Mouse (Mus musculus) midbrain, embryonic 10.5 days (tissue): ENCODE measurements around the gene Proser3. TPM values are rescaled to one million over a fixed set of nuclear protein-coding genes. Genes with fewer than 3 reads are reported as not detected.
A peak's percentile ranks its signal among the peaks of the same experiment; 100 is the strongest.

Experiments
- DNase-seq: peaks from one replicate; pipeline ENCODE4 v3.0.0-alpha.2; 2017; ENCODE audit warnings: low spot score
- H3K27ac ChIP-seq: fragments of 300-500 bp; sonication (generic); replicated peaks from 2 replicates; pipeline ENCODE4 v1.5.1; 2016; ENCODE audit warnings: mild to moderate bottlenecking
- H3K27me3 ChIP-seq: fragments of 300-500 bp; sonication (generic); 2 replicates; pipeline ENCODE4 v1.6.1; 2016; ENCODE audit warnings: low read depth, mild to moderate bottlenecking; ENCODE audit not compliant: poor library complexity, severe bottlenecking
- H3K36me3 ChIP-seq: fragments of 300-500 bp; sonication (generic); 2 replicates; pipeline ENCODE4 v1.6.1; 2016; ENCODE audit warnings: mild to moderate bottlenecking, moderate library complexity
- H3K4me1 ChIP-seq: fragments of 300-500 bp; sonication (generic); 2 replicates; pipeline ENCODE4 v1.6.1; 2016
- H3K4me3 ChIP-seq: fragments of 300-500 bp; sonication (generic); 2 replicates; pipeline ENCODE4 v1.5.1; 2016; ENCODE audit warnings: mild to moderate bottlenecking, moderate library complexity
- H3K9me3 ChIP-seq: fragments of 300-500 bp; sonication (generic); replicated peaks from 2 replicates; pipeline ENCODE4 v1.6.1; 2016; ENCODE audit warnings: mild to moderate bottlenecking
- WGBS: fragments of 180-500 bp; shearing (Covaris S2); methylation state at CpG from one replicate; pipeline ENCODE4 v1.1.7; 2016; 5-methylcytosine and 5-hydroxymethylcytosine counted together
- polyA plus RNA-seq: library from polyadenylated mRNA; unstranded; fragments of >200 nt; fragmentation: Nextera tagmentation; extraction: Ambion mirVana; gene quantifications from 2 replicates; pipeline ENCODE4 v1.2.1, GENCODE M21; 2016

Proser3 gene
- polyA plus RNA-seq, 1 experiment from 2014 or later: 13.4 TPM

- Histone ChIP-seq H3K36me3 (peaks cover 22% of the 10 kb centered on the region), H3K4me3 (peak overlapping the region; percentile 99), H3K4me1 (peaks cover 32% of the 10 kb centered on the region), H3K27ac (peak overlapping the region; percentile 99), H3K9me3 (no peaks in the 10 kb centered on the region), H3K27me3 (no peaks in the 10 kb centered on the region)
- WGBS: 32% methylated on average over 40 of the region's 40 CpGs
- peak; percentile 89 for DNase-seq
Observed at GRCm38 (mm10) chr7:30589435-30590301, 37.6 kb upstream of the Proser3 start.

- peak; percentile 98 for DNase-seq
- H3K27me3 ChIP-seq: no peaks in the 10 kb centered on the region
- under 1% methylated on average over 63 of the region's 68 CpGs for WGBS
- no peaks in the 10 kb centered on the region for H3K9me3 ChIP-seq
- peak within 1 kb of the TSS; percentile 99 for H3K4me3 ChIP-seq
- H3K27ac ChIP-seq: peak within 1 kb of the TSS; percentile 99
- H3K36me3 ChIP-seq: peaks cover 30% of the 10 kb centered on the region
- peaks cover 32% of the 10 kb centered on the region for H3K4me1 ChIP-seq
Observed at GRCm38 (mm10) chr7:30588676-30589434, 36.8 kb upstream of the Proser3 start, which contains the start of gene Kmt2b. Gene Kmt2b, minus strand, starts transcription at chr7:30588726.

- Histone ChIP-seq H3K36me3 (peaks cover 38% of the 10 kb centered on the region), H3K4me1 (peaks cover 32% of the 10 kb centered on the region), H3K27me3 (no peaks in the 10 kb centered on the region), H3K4me3 (peak overlapping the region; percentile 99), H3K9me3 (no peaks in the 10 kb centered on the region), H3K27ac (peak overlapping the region; percentile 99)
- no peak for DNase-seq
- WGBS: under 1% methylated on average over 67 of the region's 67 CpGs
Observed at GRCm38 (mm10) chr7:30587842-30588667, 36.0 kb upstream of the Proser3 start.

DNA sequence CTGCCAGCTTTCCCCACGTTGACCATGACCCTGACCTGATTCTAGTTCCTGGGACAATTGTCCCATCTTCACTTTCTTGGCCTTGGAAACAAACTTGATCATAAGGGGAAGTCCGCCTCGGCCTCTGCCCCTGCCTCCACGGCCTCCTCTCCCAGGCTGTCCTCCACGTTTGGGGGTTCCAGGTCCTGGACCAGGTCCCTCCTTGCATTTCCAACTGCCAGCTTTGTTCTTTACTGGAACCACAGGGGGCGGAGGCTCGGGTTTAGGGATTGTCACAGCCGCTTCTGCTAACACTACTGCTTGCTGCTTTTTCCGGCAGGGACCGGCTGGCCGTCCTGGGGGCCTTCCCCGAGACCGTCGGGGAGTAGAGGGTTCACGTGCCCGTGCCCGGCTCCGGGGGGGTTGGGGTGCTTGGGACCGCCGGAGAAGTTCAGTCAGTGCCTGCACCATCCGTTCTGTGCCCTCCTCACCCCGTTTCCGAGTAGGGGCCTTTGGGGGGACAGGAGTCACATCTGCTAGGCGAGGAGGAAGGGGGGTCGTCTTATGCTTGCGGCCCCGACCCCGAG lies 34.4 kb upstream of the Proser3 start:
- Histone ChIP-seq H3K27me3 (no peaks in the 10 kb centered on the region), H3K4me3 (peak overlapping the region; percentile 99), H3K36me3 (peaks cover 54% of the 10 kb centered on the region), H3K4me1 (peaks cover 27% of the 10 kb centered on the region), H3K9me3 (no peaks in the 10 kb centered on the region), H3K27ac (peak overlapping the region; percentile 99; the same call in 1 of the 2 replicates)
- DNase-seq: no peak
- 92% methylated on average over 28 of the region's 28 CpGs for WGBS

DNA sequence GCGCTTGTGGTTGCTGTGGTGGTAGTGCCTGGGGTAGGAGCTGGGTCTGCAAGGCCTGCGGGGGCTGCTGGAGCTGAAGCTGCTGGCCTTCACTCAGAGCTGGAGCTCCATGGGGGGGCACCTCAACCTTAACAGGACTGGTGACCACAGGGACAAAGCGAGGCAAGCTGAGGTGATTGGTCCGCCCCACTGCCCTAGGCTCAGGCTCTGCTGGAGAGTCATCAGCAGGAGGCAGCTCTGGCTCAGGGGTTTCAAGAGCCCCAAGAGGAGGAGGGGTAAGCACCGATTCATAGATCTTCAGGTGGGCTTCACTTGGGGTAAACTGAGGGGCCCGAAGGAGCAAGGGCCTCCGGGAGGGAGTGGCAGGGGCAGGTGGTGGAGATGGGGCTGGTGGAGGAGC lies 33.1 kb upstream of the Proser3 start:
- H3K36me3 ChIP-seq: peaks cover 67% of the 10 kb centered on the region
- H3K27me3 ChIP-seq: no peaks in the 10 kb centered on the region
- no peak overlapping the region for H3K27ac ChIP-seq
- 94% methylated on average over 7 of the region's 7 CpGs for WGBS
- H3K4me3 ChIP-seq: no peak overlapping the region
- peaks cover 22% of the 10 kb centered on the region for H3K4me1 ChIP-seq
- no peaks in the 10 kb centered on the region for H3K9me3 ChIP-seq
- DNase-seq: no peak

DNA sequence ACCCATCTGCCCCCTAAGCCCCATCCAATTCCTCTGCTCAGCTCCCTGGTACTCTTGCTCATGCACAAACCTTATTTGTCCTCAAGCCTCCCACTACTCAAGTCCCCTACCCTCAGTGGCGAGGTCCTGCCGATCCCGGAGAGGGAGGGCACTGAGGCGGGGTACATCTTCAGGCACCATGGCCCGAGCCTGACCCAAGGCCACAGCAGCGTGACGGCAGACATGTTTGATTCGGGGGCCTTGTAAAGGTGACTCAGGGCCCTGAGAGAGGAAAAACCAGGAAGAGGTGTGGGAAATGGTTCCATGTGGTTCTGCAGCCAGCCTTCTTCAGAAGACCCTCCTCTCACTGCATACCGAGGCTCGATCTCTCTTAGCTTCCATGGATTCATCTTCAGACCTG lies 32.2 kb upstream of the Proser3 start:
- no peak for DNase-seq
- peaks cover 16% of the 10 kb centered on the region for H3K4me1 ChIP-seq
- H3K4me3 ChIP-seq: no peak overlapping the region
- no peaks in the 10 kb centered on the region for H3K27me3 ChIP-seq
- WGBS: 95% methylated on average over 10 of the region's 10 CpGs
- H3K27ac ChIP-seq: no peak overlapping the region
- H3K9me3 ChIP-seq: no peaks in the 10 kb centered on the region
- peaks cover 75% of the 10 kb centered on the region for H3K36me3 ChIP-seq

DNA sequence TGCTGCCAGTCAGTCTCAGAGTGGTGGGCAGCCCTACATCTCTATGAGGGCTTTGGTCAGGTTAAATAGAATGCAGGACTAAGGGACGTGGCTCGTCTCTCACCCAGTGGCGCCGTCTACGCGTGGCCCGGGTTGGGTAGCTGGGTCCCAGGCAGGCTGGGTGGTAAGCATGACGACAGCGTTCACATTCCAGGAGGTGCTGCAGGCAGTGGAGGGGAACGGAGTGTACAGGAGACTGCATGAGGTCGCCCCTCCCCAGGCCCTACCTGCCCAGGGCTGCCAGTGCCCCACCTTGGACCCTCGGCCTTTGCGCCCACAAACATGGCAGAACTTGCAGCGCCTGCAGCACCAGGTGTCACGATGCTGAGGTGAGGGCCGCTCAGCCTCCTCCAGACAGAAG lies 29.4 kb upstream of the Proser3 start:
- H3K4me3 ChIP-seq: no peak overlapping the region
- no peaks in the 10 kb centered on the region for H3K27me3 ChIP-seq
- H3K36me3 ChIP-seq: peaks cover 99% of the 10 kb centered on the region
- peaks cover 3% of the 10 kb centered on the region for H3K4me1 ChIP-seq
- H3K27ac ChIP-seq: no peak overlapping the region
- H3K9me3 ChIP-seq: no peaks in the 10 kb centered on the region
- DNase-seq: no peak
- 97% methylated on average over 16 of the region's 16 CpGs for WGBS

- H3K36me3 ChIP-seq: peaks cover 99% of the 10 kb centered on the region
Observed at GRCm38 (mm10) chr7:30579950-30580349, 27.9 kb upstream of the Proser3 start.

GRCm38 (mm10) chr7:30572969-30573368 lies 20.9 kb upstream of the Proser3 start:
- H3K27me3 ChIP-seq: no peaks in the 10 kb centered on the region
- H3K4me1 ChIP-seq: no peaks in the 10 kb centered on the region
- peaks cover 100% of the 10 kb centered on the region for H3K36me3 ChIP-seq
- H3K9me3 ChIP-seq: no peaks in the 10 kb centered on the region
- no peak overlapping the region for H3K4me3 ChIP-seq
- 92% methylated on average over 2 of the region's 2 CpGs for WGBS
- H3K27ac ChIP-seq: no peak overlapping the region
- no peak for DNase-seq

More at GRCm38 (mm10) chr7:30579950-30580349, 27.9 kb upstream of the Proser3 start:
- Histone ChIP-seq H3K4me1 (no peaks in the 10 kb centered on the region), H3K4me3 (no peak overlapping the region), H3K9me3 (no peaks in the 10 kb centered on the region), H3K27ac (no peak overlapping the region), H3K27me3 (no peaks in the 10 kb centered on the region)
- DNase-seq: no peak
- WGBS: 95% methylated on average over 8 of the region's 8 CpGs

DNA sequence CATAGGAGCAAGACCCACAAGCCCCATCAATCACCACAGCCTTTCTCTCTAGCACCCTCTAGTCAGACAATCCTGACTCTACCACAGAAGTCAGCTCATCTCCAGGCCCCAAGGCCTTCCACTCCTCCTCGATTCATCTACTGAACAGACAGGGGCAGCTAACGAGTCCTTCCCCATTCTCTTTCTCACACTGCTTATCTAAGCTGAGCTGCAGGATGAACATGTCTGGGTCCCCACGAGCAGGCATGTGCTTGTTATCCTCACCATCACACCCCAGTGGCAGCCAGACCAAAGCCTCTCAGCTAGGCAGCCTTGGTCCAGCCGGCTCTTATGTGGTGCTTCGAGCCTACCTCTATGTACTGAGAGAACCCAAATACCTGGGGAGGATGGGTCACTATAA lies 20.3 kb upstream of the Proser3 start:
- no peak for DNase-seq
- no peak overlapping the region for H3K4me3 ChIP-seq
- 87% methylated on average over 5 of the region's 5 CpGs for WGBS
- no peaks in the 10 kb centered on the region for H3K27me3 ChIP-seq
- no peaks in the 10 kb centered on the region for H3K4me1 ChIP-seq
- no peak overlapping the region for H3K27ac ChIP-seq
- peaks cover 98% of the 10 kb centered on the region for H3K36me3 ChIP-seq
- no peaks in the 10 kb centered on the region for H3K9me3 ChIP-seq

GRCm38 (mm10) chr7:30567555-30567954 lies 15.5 kb upstream of the Proser3 start:
- peaks cover 81% of the 10 kb centered on the region for H3K36me3 ChIP-seq
- peaks cover 9% of the 10 kb centered on the region for H3K4me1 ChIP-seq
- H3K27me3 ChIP-seq: no peaks in the 10 kb centered on the region
- 96% methylated on average over 11 of the region's 11 CpGs for WGBS
- H3K9me3 ChIP-seq: no peaks in the 10 kb centered on the region
- no peak for DNase-seq
- no peak overlapping the region for H3K27ac ChIP-seq
- H3K4me3 ChIP-seq: no peak overlapping the region

- 91% methylated on average over 9 of the region's 9 CpGs for WGBS
- Histone ChIP-seq H3K27ac (no peak overlapping the region), H3K9me3 (no peaks in the 10 kb centered on the region), H3K27me3 (no peaks in the 10 kb centered on the region), H3K4me1 (peaks cover 14% of the 10 kb centered on the region), H3K36me3 (peaks cover 68% of the 10 kb centered on the region), H3K4me3 (no peak overlapping the region)
- DNase-seq: no peak
Observed at GRCm38 (mm10) chr7:30566033-30566432, 13.9 kb upstream of the Proser3 start.
